Mouse (Mus musculus) activated CD4-positive, CD25-positive, alpha-beta regulatory T cell, adult 4 months (primary cell): ENCODE measurements around the gene Arvcf. TPM values are rescaled to one million over a fixed set of nuclear protein-coding genes. Genes with fewer than 3 reads are reported as not detected.

ENCODE experiments used
- ATAC-seq: one replicate; pipeline ENCODE4 v1.8.0; 2017
- polyA plus RNA-seq, 2 experiments: library from polyadenylated mRNA; unstranded; fragments of 100-300 nt; shearing (Covaris generic); gene quantifications; one replicate each; pipeline ENCODE4 v1.2.1; 2017

Arvcf gene
- polyA plus RNA-seq, 2 experiments from 2014 or later, result 0.51 to 0.93 TPM

DNA sequence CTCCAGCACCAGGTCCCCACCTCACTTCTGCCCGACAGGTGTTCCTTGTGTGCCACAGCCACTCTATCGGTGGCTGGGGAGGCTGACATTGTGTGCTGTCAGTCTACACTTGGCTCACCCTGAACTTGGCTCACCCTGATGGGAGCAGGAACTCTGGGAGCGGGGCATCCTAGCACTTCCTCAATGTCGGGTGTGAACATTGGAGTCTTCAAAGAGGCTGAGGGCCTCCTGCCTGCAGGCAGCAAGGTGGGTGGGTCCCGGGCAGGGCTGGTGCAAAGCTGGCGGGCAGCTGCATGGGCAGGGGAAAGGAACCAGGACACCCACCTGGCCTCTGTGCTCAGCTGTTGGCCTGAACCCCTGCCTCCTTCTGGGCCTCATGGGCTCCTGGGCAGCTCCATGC, 88.1 kb downstream of the Arvcf start:
- no peak for ATAC-seq

GRCm38 (mm10) chr16:18443385-18443841, 95.4 kb downstream of the Arvcf start:
- ATAC-seq, result peak; percentile 92

- ATAC-seq, result peak; percentile 36
Measured at GRCm38 (mm10) chr16:18447243-18447642, 99.3 kb downstream of the Arvcf start.

- no peak for ATAC-seq
Measured at GRCm38 (mm10) chr16:18448104-18448503, 100.1 kb downstream of the Arvcf start.

GRCm38 (mm10) chr16:18449005-18449404, 101.0 kb downstream of the Arvcf start:
- no peak for ATAC-seq

DNA sequence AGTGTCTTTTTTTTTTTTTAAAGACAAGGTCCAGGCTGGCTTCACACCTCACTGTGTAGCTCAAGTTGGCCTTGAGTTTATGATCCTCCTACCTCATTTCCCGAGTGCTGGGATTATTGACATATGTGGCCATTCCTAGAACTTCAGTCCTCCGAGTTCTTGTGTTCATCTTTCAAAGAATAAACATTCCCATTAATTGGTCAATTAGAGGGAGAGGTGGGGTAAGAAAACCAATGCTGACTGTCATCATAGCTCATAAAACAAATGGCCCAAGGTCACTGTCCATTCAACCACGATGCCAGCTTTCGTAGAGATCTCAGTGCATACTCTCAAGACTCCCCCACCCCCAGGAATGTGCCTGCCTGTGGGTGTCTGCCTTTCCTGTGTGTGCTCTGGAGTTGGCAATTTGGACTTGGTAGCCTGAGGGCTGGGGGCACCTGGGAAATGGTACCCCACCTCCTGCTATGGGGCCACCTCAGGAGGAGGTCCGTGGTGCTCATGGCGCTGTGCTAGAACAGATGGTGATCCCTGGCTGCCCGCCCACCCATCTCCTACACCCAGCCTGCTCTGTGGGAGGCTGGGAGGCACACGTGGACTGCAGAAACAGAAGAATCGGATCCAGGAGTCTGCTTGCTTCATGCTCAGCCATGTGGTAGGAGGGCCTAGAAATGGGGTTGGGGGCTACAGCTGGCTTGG, 103.7 kb downstream of the Arvcf start:
- ATAC-seq, result no peak

DNA sequence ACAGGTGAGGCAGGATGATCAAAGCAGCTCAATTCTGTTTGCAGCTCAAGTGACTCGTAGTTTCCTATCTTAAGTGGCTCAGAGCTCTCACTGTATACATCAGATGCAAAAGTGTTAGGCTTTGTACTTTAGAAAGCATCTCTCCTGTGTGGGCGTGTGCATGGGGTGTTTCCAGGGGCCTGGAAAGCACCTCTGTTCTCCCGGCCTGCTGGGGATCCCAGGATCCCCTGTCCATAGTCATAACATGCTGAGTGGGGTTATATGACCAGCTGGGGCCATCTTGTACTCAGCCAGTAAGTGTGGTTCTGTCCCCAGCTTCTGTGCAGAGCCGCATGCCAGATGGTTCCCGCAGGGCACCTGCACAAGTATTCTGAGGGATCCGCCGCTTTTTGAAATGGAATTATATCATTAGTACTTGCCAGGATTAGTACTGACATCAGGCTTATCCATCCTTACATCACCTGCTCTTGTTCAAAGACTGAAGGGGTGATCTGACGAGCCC, 104.4 kb downstream of the Arvcf start:
- peak; percentile 63 for ATAC-seq

DNA sequence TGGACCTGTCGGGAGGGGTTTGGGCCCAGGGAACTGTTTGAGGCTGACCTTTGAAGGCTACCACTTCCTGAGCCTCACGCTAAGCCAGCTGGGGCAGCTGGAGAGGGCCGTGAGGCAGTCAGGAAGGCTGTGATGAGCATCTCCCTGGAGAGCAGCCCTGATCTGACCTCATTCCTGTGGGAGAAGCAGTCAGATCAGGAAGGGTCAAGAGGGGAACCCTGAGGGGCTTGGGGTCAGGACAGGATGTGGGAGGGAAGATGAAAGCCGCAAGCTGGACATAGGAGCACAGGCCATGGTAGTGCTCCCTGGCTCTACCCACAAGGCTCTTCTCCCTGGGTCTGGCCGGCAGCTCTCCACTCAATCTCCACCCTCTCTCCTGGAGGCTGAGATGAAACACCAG, 105.9 kb downstream of the Arvcf start:
- no peak for ATAC-seq

DNA sequence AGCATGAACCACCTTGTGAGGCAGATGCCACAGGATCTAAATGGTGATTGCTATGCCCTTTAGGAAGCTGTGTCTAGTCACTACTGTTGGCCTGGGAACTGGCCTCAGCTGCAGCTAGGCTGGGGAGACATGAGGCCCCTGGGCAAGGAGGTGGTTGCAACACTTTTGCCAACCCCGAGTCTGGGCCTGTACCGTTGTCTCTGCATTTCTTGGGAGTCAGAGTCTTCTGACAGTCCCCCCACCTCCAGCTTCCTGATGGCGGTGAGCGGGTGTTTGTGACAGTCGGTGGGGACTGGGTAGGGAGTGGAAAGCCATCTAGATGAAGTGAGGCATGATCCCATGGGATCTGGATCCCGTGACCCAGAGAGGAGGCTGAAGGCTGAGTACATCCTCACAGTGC, 107.4 kb downstream of the Arvcf start:
- no peak for ATAC-seq

Other genes with a start within 250 kb of the Arvcf start
- gene Rtn4r, start 220.5 kb upstream of the Arvcf start, polyA plus RNA-seq, result not detected
- not detected for gene Ccdc188, start 130.3 kb upstream of the Arvcf start, polyA plus RNA-seq
- 1 to 10 TPM; 1.7 to 2.7 TPM for gene Zdhhc8, start 113.0 kb upstream of the Arvcf start, polyA plus RNA-seq
- gene Trmt2a, start 99.5 kb upstream of the Arvcf start, polyA plus RNA-seq, result 10 to 100 TPM; 27.7 to 46.5 TPM
- 100 to 1,000 TPM; 186 to 213 TPM for gene Ranbp1, start 99.5 kb upstream of the Arvcf start, polyA plus RNA-seq
- not detected for gene Gm49776, start 89.9 kb upstream of the Arvcf start, polyA plus RNA-seq
- 10 to 100 TPM; 22.0 to 24.5 TPM for gene Dgcr8, start 58.9 kb upstream of the Arvcf start, polyA plus RNA-seq
- 10 to 100 TPM; 55.4 to 58.0 TPM for gene Tango2, start 79 bp upstream of the Arvcf start, polyA plus RNA-seq
- 10 to 100 TPM; 16.2 to 21.6 TPM for gene Txnrd2, start 78.2 kb downstream of the Arvcf start, polyA plus RNA-seq
- gene Comt, start 78.7 kb downstream of the Arvcf start, polyA plus RNA-seq, result 10 to 100 TPM; 45.6 to 60.6 TPM
- gene Gnb1l, start 150.5 kb downstream of the Arvcf start, polyA plus RNA-seq, result 10 to 100 TPM; 11.4 to 11.9 TPM
- gene Rtl10, start 150.7 kb downstream of the Arvcf start, polyA plus RNA-seq, result 1 to 10 TPM; 1.4 to 2.6 TPM
- gene Tbx1, start 242.5 kb downstream of the Arvcf start, polyA plus RNA-seq, result not detected